Mouse (Mus musculus): ENCODE data around the gene Shmt1. TPM values are rescaled to one million over a fixed set of nuclear protein-coding genes. Genes with fewer than 3 reads are reported as not detected.

Shmt1 gene
- polyA plus RNA-seq, 1 experiment: 39.3 TPM

- Histone ChIP-seq H3K27me3 (ENCODE audit: control insufficient read depth, insufficient read depth, low read length) (no peaks in the 10 kb centered on the region), H3K4me1 (ENCODE audit: control insufficient read depth, insufficient read depth, low read length) (peaks cover 15% of the 10 kb centered on the region), H3K36me3 (ENCODE audit: control insufficient read depth, insufficient read depth, low read length) (peaks cover 2% of the 10 kb centered on the region), H3K4me3 (ENCODE audit: control insufficient read depth, low read depth, low read length) (peak overlapping the region; percentile 97), H3K27ac (ENCODE audit: control insufficient read depth, insufficient read depth, low read depth, low read length) (peak overlapping the region; percentile 97)
- TF ChIP-seq POLR2A (IDR thresholded peaks at IDR 0.05; ENCODE audit: control insufficient read depth, low read depth, low read length) (no peak), CTCF (IDR thresholded peaks at IDR 0.05; ENCODE audit: control insufficient read depth, insufficient read depth, insufficient replicate concordance, low read depth, low read length) (no peak)
These were observed 35.2 kb downstream of the Shmt1 start for GRCm38 (mm10) chr11:60776107-60776828.

- peak overlapping the region; percentile 97 for H3K4me3 ChIP-seq (ENCODE audit: control insufficient read depth, low read depth, low read length)
- TF ChIP-seq POLR2A (IDR thresholded peaks at IDR 0.05; ENCODE audit: control insufficient read depth, low read depth, low read length) (no peak), CTCF (IDR thresholded peaks at IDR 0.05; ENCODE audit: control insufficient read depth, insufficient read depth, insufficient replicate concordance, low read depth, low read length) (no peak)
- H3K27ac ChIP-seq (ENCODE audit: control insufficient read depth, insufficient read depth, low read depth, low read length): no peak overlapping the region
- H3K4me1 ChIP-seq (ENCODE audit: control insufficient read depth, insufficient read depth, low read length): peaks cover 15% of the 10 kb centered on the region
- no peaks in the 10 kb centered on the region for H3K27me3 ChIP-seq (ENCODE audit: control insufficient read depth, insufficient read depth, low read length)
- peaks cover 2% of the 10 kb centered on the region for H3K36me3 ChIP-seq (ENCODE audit: control insufficient read depth, insufficient read depth, low read length)
These were observed 35.9 kb downstream of the Shmt1 start for GRCm38 (mm10) chr11:60775578-60775977.

- Histone ChIP-seq H3K4me3 (ENCODE audit: control insufficient read depth, low read depth, low read length) (peak overlapping the region; percentile 14; the same call in 1 of the 2 replicates), H3K27ac (ENCODE audit: control insufficient read depth, insufficient read depth, low read depth, low read length) (no peak overlapping the region), H3K27me3 (ENCODE audit: control insufficient read depth, insufficient read depth, low read length) (no peaks in the 10 kb centered on the region), H3K36me3 (ENCODE audit: control insufficient read depth, insufficient read depth, low read length) (peaks cover 2% of the 10 kb centered on the region), H3K4me1 (ENCODE audit: control insufficient read depth, insufficient read depth, low read length) (peaks cover 15% of the 10 kb centered on the region)
- TF ChIP-seq POLR2A (IDR thresholded peaks at IDR 0.05; ENCODE audit: control insufficient read depth, low read depth, low read length) (no peak), CTCF (IDR thresholded peaks at IDR 0.05; ENCODE audit: control insufficient read depth, insufficient read depth, insufficient replicate concordance, low read depth, low read length) (no peak)
These were observed 36.7 kb downstream of the Shmt1 start for GRCm38 (mm10) chr11:60774841-60775240.

GRCm38 (mm10) chr11:60774158-60774689 lies 37.3 kb downstream of the Shmt1 start:
- TF ChIP-seq POLR2A (IDR thresholded peaks at IDR 0.05; ENCODE audit: control insufficient read depth, low read depth, low read length) (no peak), CTCF (IDR thresholded peaks at IDR 0.05; ENCODE audit: control insufficient read depth, insufficient read depth, insufficient replicate concordance, low read depth, low read length) (no peak)
- Histone ChIP-seq H3K27me3 (ENCODE audit: control insufficient read depth, insufficient read depth, low read length) (no peaks in the 10 kb centered on the region), H3K36me3 (ENCODE audit: control insufficient read depth, insufficient read depth, low read length) (peaks cover under 1% of the 10 kb centered on the region), H3K4me3 (ENCODE audit: control insufficient read depth, low read depth, low read length) (no peak overlapping the region), H3K4me1 (ENCODE audit: control insufficient read depth, insufficient read depth, low read length) (peaks cover 9% of the 10 kb centered on the region), H3K27ac (ENCODE audit: control insufficient read depth, insufficient read depth, low read depth, low read length) (no peak overlapping the region)

GRCm38 (mm10) chr11:60772161-60772560 lies 39.4 kb downstream of the Shmt1 start:
- Histone ChIP-seq H3K4me1 (ENCODE audit: control insufficient read depth, insufficient read depth, low read length) (peaks cover 4% of the 10 kb centered on the region), H3K36me3 (ENCODE audit: control insufficient read depth, insufficient read depth, low read length) (no peaks in the 10 kb centered on the region; the same call in 1 of the 2 replicates), H3K27me3 (ENCODE audit: control insufficient read depth, insufficient read depth, low read length) (no peaks in the 10 kb centered on the region), H3K27ac (ENCODE audit: control insufficient read depth, insufficient read depth, low read depth, low read length) (no peak overlapping the region), H3K4me3 (ENCODE audit: control insufficient read depth, low read depth, low read length) (no peak overlapping the region)
- TF ChIP-seq POLR2A (IDR thresholded peaks at IDR 0.05; ENCODE audit: control insufficient read depth, low read depth, low read length): no peak

- TF ChIP-seq CTCF (IDR thresholded peaks at IDR 0.05; ENCODE audit: control insufficient read depth, insufficient read depth, insufficient replicate concordance, low read depth, low read length): no peak
- TF ChIP-seq POLR2A (IDR thresholded peaks at IDR 0.05; ENCODE audit: control insufficient read depth, low read depth, low read length): no peak
- Histone ChIP-seq H3K4me1 (ENCODE audit: control insufficient read depth, insufficient read depth, low read length) (peaks cover 4% of the 10 kb centered on the region), H3K27me3 (ENCODE audit: control insufficient read depth, insufficient read depth, low read length) (no peaks in the 10 kb centered on the region), H3K4me3 (ENCODE audit: control insufficient read depth, low read depth, low read length) (no peak overlapping the region), H3K36me3 (ENCODE audit: control insufficient read depth, insufficient read depth, low read length) (no peaks in the 10 kb centered on the region; the same call in 1 of the 2 replicates), H3K27ac (ENCODE audit: control insufficient read depth, insufficient read depth, low read depth, low read length) (no peak overlapping the region)
These were observed 40.7 kb downstream of the Shmt1 start for GRCm38 (mm10) chr11:60770776-60771175.

GRCm38 (mm10) chr11:60769322-60769721 lies 42.2 kb downstream of the Shmt1 start:
- H3K27me3 ChIP-seq (ENCODE audit: control insufficient read depth, insufficient read depth, low read length): no peaks in the 10 kb centered on the region
- H3K27ac ChIP-seq (ENCODE audit: control insufficient read depth, insufficient read depth, low read depth, low read length): 0 out of 2 replicates have a peak overlapping the region, but pooled peaks have one; percentile 36
- no peaks in the 10 kb centered on the region; the same call in 1 of the 2 replicates for H3K36me3 ChIP-seq (ENCODE audit: control insufficient read depth, insufficient read depth, low read length)
- no peak overlapping the region for H3K4me3 ChIP-seq (ENCODE audit: control insufficient read depth, low read depth, low read length)
- H3K4me1 ChIP-seq (ENCODE audit: control insufficient read depth, insufficient read depth, low read length): peaks cover 4% of the 10 kb centered on the region
- TF ChIP-seq POLR2A (IDR thresholded peaks at IDR 0.05; ENCODE audit: control insufficient read depth, low read depth, low read length) (no peak), CTCF (IDR thresholded peaks at IDR 0.05; ENCODE audit: control insufficient read depth, insufficient read depth, insufficient replicate concordance, low read depth, low read length) (no peak)
